Mouse (Mus musculus) thymus, postnatal 25 days (tissue): ENCODE results near the gene Lrpprc.

Experiments used
- DNase-seq: peaks from one replicate; pipeline ENCODE4 v3.0.0; 2022

Gene Lrpprc

GRCm38 (mm10) chr17:84758374-84758773, 32.2 kb downstream of the Lrpprc start:
- no peak for DNase-seq

- DNase-seq: peak; percentile 12
Measured at GRCm38 (mm10) chr17:84756090-84756489, 34.5 kb downstream of the Lrpprc start.

GRCm38 (mm10) chr17:84753489-84753888, 37.1 kb downstream of the Lrpprc start:
- no peak for DNase-seq

- DNase-seq: no peak
Measured at GRCm38 (mm10) chr17:84752286-84752685, 38.3 kb downstream of the Lrpprc start.

- no peak for DNase-seq
Measured at GRCm38 (mm10) chr17:84751630-84752191, 38.9 kb downstream of the Lrpprc start.

- DNase-seq: no peak
Measured at GRCm38 (mm10) chr17:84750130-84750529, 40.5 kb downstream of the Lrpprc start.

- DNase-seq: no peak
Measured at GRCm38 (mm10) chr17:84749297-84749696, 41.3 kb downstream of the Lrpprc start.

GRCm38 (mm10) chr17:84748152-84748682, 42.4 kb downstream of the Lrpprc start:
- DNase-seq: no peak

- DNase-seq: no peak
Measured at GRCm38 (mm10) chr17:84747212-84747611, 43.4 kb downstream of the Lrpprc start.

- no peak for DNase-seq
Measured at GRCm38 (mm10) chr17:84745001-84745400, 45.6 kb downstream of the Lrpprc start.

- DNase-seq: no peak
Measured at GRCm38 (mm10) chr17:84744256-84744655, 46.3 kb downstream of the Lrpprc start.

GRCm38 (mm10) chr17:84738073-84738797, 52.4 kb downstream of the Lrpprc start:
- DNase-seq: no peak

GRCm38 (mm10) chr17:84736719-84737118, 53.9 kb downstream of the Lrpprc start:
- no peak for DNase-seq

- no peak for DNase-seq
Measured at GRCm38 (mm10) chr17:84732612-84733011, 58.0 kb downstream of the Lrpprc start.

- DNase-seq: no peak
Measured at GRCm38 (mm10) chr17:84731361-84731760, 59.2 kb downstream of the Lrpprc start.

GRCm38 (mm10) chr17:84729140-84729539, 61.4 kb downstream of the Lrpprc start:
- no peak for DNase-seq

GRCm38 (mm10) chr17:84728201-84728911, 62.2 kb downstream of the Lrpprc start:
- DNase-seq: no peak

- DNase-seq: no peak
Measured at GRCm38 (mm10) chr17:84725163-84725562, 65.4 kb downstream of the Lrpprc start.

GRCm38 (mm10) chr17:84724028-84724427, 66.6 kb downstream of the Lrpprc start:
- no peak for DNase-seq

- DNase-seq: no peak
Measured at GRCm38 (mm10) chr17:84719105-84719504, 71.5 kb downstream of the Lrpprc start.

GRCm38 (mm10) chr17:84717416-84717815, 73.2 kb downstream of the Lrpprc start:
- no peak for DNase-seq

- no peak for DNase-seq
Measured at GRCm38 (mm10) chr17:84716252-84716872, 74.2 kb downstream of the Lrpprc start.

- DNase-seq: no peak
Measured at GRCm38 (mm10) chr17:84714930-84715329, 75.7 kb downstream of the Lrpprc start.
